Mouse (Mus musculus) intestine, embryonic 16.5 days (tissue): ENCODE measurements around the gene Lamc2. TPM values are rescaled to one million over a fixed set of nuclear protein-coding genes. Genes with fewer than 3 reads are reported as not detected.

Source experiments
- ATAC-seq: fragments of 200-750 bp; cut with Nextera tagmentation; 2 replicates; pipeline ENCODE4 v1.8.0; 2017; ENCODE audit warnings: moderate TSS enrichment, moderate library complexity
- H3K27ac ChIP-seq: fragments of 300-500 bp; sonication (generic); 2 replicates; pipeline ENCODE4 v1.5.1; 2014; ENCODE audit warnings: mild to moderate bottlenecking, low read length
- H3K27me3 ChIP-seq: fragments of 300-500 bp; sonication (generic); replicated peaks from 2 replicates; pipeline ENCODE4 v1.6.1; 2014; ENCODE audit warnings: low read length, control low read depth, mixed read lengths; ENCODE audit not compliant: control insufficient read depth, insufficient read depth
- H3K36me3 ChIP-seq: fragments of 300-500 bp; sonication (generic); 2 replicates; pipeline ENCODE4 v1.6.1; 2014; ENCODE audit warnings: low read length, control low read depth; ENCODE audit not compliant: control insufficient read depth, insufficient read depth
- H3K4me1 ChIP-seq: fragments of 300-500 bp; sonication (generic); 2 replicates; pipeline ENCODE4 v1.6.1; 2014; ENCODE audit warnings: low read length, control low read depth, mixed read lengths; ENCODE audit not compliant: control insufficient read depth, insufficient read depth
- H3K4me2 ChIP-seq: fragments of 300-500 bp; sonication (generic); 2 replicates; pipeline ENCODE4 v1.6.1; 2014; ENCODE audit warnings: low read depth, low read length, control low read depth
- H3K4me3 ChIP-seq: fragments of 300-500 bp; sonication (generic); 2 replicates; pipeline ENCODE4 v1.5.1; 2014; ENCODE audit warnings: mild to moderate bottlenecking, low read length
- H3K9ac ChIP-seq: fragments of 300-500 bp; sonication (generic); 2 replicates; pipeline ENCODE4 v1.6.1; 2014; ENCODE audit warnings: low read depth, low read length
- H3K9me3 ChIP-seq: fragments of 300-500 bp; sonication (generic); 2 replicates; pipeline ENCODE4 v1.6.1; 2016; ENCODE audit warnings: low read length, control low read depth; ENCODE audit not compliant: control insufficient read depth
- WGBS: fragments of 180-500 bp; shearing (Covaris S2); extraction: QIAGEN DNeasy Blood & Tissue Kit; methylation state at CpG from one replicate; pipeline ENCODE4 v1.1.7; 2014; 5-methylcytosine and 5-hydroxymethylcytosine counted together
- polyA plus RNA-seq: library from polyadenylated mRNA; unstranded; fragments of >200 nt; fragmentation: Nextera tagmentation; extraction: Ambion mirVana; gene quantifications from 2 replicates; pipeline ENCODE4 v1.2.1, GENCODE M21; 2015

Lamc2 gene
- polyA plus RNA-seq, 1 experiment from 2014 or later = 6.0 TPM

GRCm38 (mm10) chr1:153191237-153191942, 5.1 kb upstream of the Lamc2 start:
- Histone ChIP-seq H3K9ac (no peak overlapping the region), H3K4me1 (peaks cover 11% of the 10 kb centered on the region; the same call in 1 of the 2 replicates), H3K27me3 (no peaks in the 10 kb centered on the region), H3K27ac (peak overlapping the region; percentile 34; the same call in 1 of the 2 replicates), H3K4me2 (no peak overlapping the region; the same call in 1 of the 2 replicates), H3K9me3 (no peaks in the 10 kb centered on the region), H3K36me3 (no peaks in the 10 kb centered on the region), H3K4me3 (no peak overlapping the region)
- 56% methylated on average over 15 of the region's 15 CpGs for WGBS
- no peak for ATAC-seq

DNA sequence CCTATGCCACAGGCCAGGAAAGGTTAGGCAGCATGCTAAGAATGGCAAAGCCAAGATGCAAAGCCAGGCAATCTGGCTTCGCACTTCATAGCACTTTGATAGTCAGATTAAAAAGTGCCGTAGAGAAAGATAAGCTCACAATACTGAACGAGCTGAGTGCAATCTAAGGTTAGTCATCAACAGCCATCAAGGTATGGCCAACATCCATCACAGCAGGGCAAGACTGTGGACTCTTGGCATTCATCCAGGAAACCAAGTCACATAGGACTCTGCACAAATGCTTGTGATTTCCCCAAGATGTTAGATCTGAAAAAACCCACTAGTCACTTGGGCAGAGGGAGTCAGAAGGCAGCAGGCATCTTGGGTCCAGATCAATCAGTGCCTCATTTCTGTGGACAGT, 1.8 kb upstream of the Lamc2 start:
- no peak overlapping the region for H3K9ac ChIP-seq
- no peak overlapping the region for H3K4me3 ChIP-seq
- H3K4me2 ChIP-seq = no peak overlapping the region
- H3K9me3 ChIP-seq = no peaks in the 10 kb centered on the region
- ATAC-seq = peak; percentile 64
- no peaks in the 10 kb centered on the region for H3K27me3 ChIP-seq
- H3K27ac ChIP-seq = no peak overlapping the region
- H3K36me3 ChIP-seq = no peaks in the 10 kb centered on the region
- WGBS = 56% methylated on average over 3 of the region's 3 CpGs
- peaks cover 13% of the 10 kb centered on the region for H3K4me1 ChIP-seq

- Histone ChIP-seq H3K4me3 (no peak overlapping the region), H3K9me3 (no peaks in the 10 kb centered on the region), H3K36me3 (no peaks in the 10 kb centered on the region), H3K9ac (no peak overlapping the region), H3K27ac (peak overlapping the region; percentile 48), H3K4me1 (no peaks in the 10 kb centered on the region), H3K27me3 (no peaks in the 10 kb centered on the region), H3K4me2 (no peak overlapping the region)
- 50% methylated on average over 9 of the region's 9 CpGs for WGBS
- peak; percentile 48 for ATAC-seq
Measured at GRCm38 (mm10) chr1:153180586-153181289, 5.5 kb downstream of the Lamc2 start.

GRCm38 (mm10) chr1:153180160-153180559, 6.1 kb downstream of the Lamc2 start:
- ATAC-seq = no peak
- Histone ChIP-seq H3K4me3 (no peak overlapping the region), H3K36me3 (no peaks in the 10 kb centered on the region), H3K9ac (no peak overlapping the region), H3K27ac (peak overlapping the region; percentile 48), H3K9me3 (no peaks in the 10 kb centered on the region), H3K4me1 (no peaks in the 10 kb centered on the region), H3K27me3 (no peaks in the 10 kb centered on the region), H3K4me2 (no peak overlapping the region)
- WGBS = 72% methylated on average over 4 of the region's 4 CpGs

DNA sequence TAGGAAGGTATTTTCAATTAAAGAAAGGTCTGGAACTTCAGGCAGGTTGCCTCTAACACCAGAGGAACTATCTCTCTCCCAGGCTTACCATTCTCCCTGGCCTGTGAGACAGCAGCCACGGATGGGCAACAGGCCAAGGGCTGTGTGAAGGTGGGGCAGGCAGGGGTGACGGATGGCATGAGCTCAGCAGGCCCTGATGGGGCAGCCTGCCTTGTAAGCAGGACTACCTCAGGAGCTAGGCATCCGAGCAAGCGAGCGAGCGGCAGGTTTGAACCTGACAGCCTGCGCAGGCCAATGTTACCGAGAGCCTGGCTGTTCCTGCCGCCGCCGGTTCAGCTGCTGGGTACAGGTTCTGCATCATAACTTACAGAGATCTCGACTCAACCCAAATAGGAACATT, 11.4 kb downstream of the Lamc2 start:
- H3K9ac ChIP-seq = no peak overlapping the region
- no peak for ATAC-seq

DNA sequence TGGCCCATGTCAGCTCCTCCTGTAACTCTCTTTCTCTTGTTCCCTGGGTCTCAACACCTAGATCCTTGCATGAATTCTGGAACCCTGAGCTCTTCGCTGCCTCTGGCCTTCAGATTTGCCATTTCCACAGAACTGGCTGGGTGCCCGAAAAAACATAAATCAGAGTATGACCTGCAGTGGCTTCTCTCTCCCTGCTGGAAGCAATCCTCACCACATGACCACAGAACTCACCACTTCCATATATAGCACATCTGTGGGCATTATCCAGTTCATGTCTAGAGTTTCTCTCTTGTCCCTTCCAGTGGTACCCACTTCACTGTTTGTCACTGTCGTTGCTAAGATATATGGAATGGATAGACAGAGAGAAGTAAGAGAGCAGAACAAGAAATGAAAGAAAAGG, 13.0 kb downstream of the Lamc2 start:
- Histone ChIP-seq H3K27me3 (no peaks in the 10 kb centered on the region), H3K9ac (no peak overlapping the region), H3K27ac (0 out of 2 replicates have a peak overlapping the region, but pooled peaks have one; percentile 9), H3K4me2 (no peak overlapping the region), H3K4me3 (no peak overlapping the region), H3K36me3 (no peaks in the 10 kb centered on the region), H3K9me3 (no peaks in the 10 kb centered on the region), H3K4me1 (peaks cover 17% of the 10 kb centered on the region)
- WGBS = 66% methylated on average over 3 of the region's 3 CpGs
- ATAC-seq = no peak

More for the DNA sequence above, 11.4 kb downstream of the Lamc2 start:
- Histone ChIP-seq H3K36me3 (no peaks in the 10 kb centered on the region), H3K27me3 (no peaks in the 10 kb centered on the region), H3K4me3 (no peak overlapping the region), H3K4me1 (peaks cover 17% of the 10 kb centered on the region), H3K4me2 (no peak overlapping the region), H3K9me3 (no peaks in the 10 kb centered on the region), H3K27ac (no peak overlapping the region)
- whole genome bisulfite sequencing = 55% methylated on average over 12 of the region's 12 CpGs

DNA sequence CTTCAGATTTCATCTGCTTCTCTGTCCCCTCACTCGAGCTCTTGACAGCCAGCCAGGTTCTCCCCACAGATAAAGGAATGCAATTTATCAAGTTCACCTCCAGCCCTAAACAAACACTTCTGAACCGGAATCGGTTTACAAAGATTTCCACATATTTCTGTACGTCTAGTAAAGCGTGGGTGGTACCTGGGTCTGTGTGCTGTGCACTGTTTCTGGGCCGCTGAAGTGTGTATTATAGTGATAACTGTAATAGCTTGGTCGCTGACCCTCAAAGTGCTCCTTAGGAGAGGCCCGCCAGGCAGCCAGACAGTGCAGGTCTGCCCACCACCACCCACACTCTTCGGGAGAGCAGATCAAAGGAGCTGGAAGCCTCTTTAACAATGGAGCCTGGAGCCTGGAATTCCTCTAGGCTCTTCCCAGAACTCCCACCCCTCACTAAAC, 13.9 kb downstream of the Lamc2 start:
- Histone ChIP-seq H3K36me3 (no peaks in the 10 kb centered on the region), H3K27ac (0 out of 2 replicates have a peak overlapping the region, but pooled peaks have one; percentile 24), H3K9ac (no peak overlapping the region), H3K4me3 (no peak overlapping the region), H3K4me2 (no peak overlapping the region), H3K27me3 (no peaks in the 10 kb centered on the region), H3K9me3 (no peaks in the 10 kb centered on the region), H3K4me1 (peaks cover 17% of the 10 kb centered on the region)
- ATAC-seq = peak; percentile 46; the same call in 1 of the 2 replicates
- WGBS = 14% methylated on average over 9 of the region's 9 CpGs

DNA sequence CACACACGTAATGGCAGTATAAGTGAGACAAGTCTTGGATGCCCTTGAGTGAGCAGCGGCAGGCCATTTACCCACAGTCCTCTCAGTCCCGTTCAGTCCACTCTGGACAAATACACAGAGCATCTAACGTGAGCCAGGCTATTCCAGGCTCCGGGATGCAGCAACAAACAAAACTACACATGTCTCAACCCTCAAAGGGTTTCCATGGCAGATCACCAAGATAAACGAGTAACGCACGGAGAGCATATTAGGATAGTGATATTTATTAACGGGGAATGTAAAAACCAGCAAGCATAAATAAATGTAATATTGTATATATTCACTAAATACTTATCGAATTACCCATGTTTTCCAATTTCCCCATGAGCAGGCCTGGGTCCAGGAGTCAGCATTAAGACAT, 15.2 kb downstream of the Lamc2 start:
- ATAC-seq = no peak
- H3K9ac ChIP-seq = no peak overlapping the region
- no peak overlapping the region for H3K4me2 ChIP-seq
- peaks cover 17% of the 10 kb centered on the region for H3K4me1 ChIP-seq
- H3K27ac ChIP-seq = no peak overlapping the region
- H3K36me3 ChIP-seq = no peaks in the 10 kb centered on the region
- WGBS = 68% methylated on average over 10 of the region's 10 CpGs
- no peak overlapping the region for H3K4me3 ChIP-seq
- H3K27me3 ChIP-seq = no peaks in the 10 kb centered on the region
- H3K9me3 ChIP-seq = no peaks in the 10 kb centered on the region

- no peak overlapping the region for H3K9ac ChIP-seq
- no peak for ATAC-seq
- WGBS = 85% methylated on average over 5 of the region's 5 CpGs
Measured at GRCm38 (mm10) chr1:153168293-153168692, 18.0 kb downstream of the Lamc2 start.

More at GRCm38 (mm10) chr1:153168293-153168692, 18.0 kb downstream of the Lamc2 start:
- H3K36me3 ChIP-seq = no peaks in the 10 kb centered on the region
- H3K4me3 ChIP-seq = no peak overlapping the region
- H3K27ac ChIP-seq = no peak overlapping the region
- no peak overlapping the region for H3K4me2 ChIP-seq
- no peaks in the 10 kb centered on the region for H3K27me3 ChIP-seq
- peaks cover 15% of the 10 kb centered on the region for H3K4me1 ChIP-seq
- H3K9me3 ChIP-seq = no peaks in the 10 kb centered on the region
